Mouse (Mus musculus) cerebellum, adult 9-10 months (tissue): ENCODE data around the gene Efemp2.

ENCODE experiments used
- DNase-seq: peaks from one replicate; pipeline ENCODE4 v3.0.0; 2022

The Efemp2 gene

GRCm38 (mm10) chr19:5510031-5511026 lies 36.6 kb downstream of the Efemp2 start, which contains the start of gene Snx32:
Gene Snx32, minus strand, starts transcription at chr19:5510538.
- peak; percentile 100 for DNase-seq

- no peak for DNase-seq
Measured at GRCm38 (mm10) chr19:5511074-5511632, 37.4 kb downstream of the Efemp2 start.

- no peak for DNase-seq
Measured at GRCm38 (mm10) chr19:5512091-5513004, 38.6 kb downstream of the Efemp2 start.

GRCm38 (mm10) chr19:5513005-5513349 lies 39.2 kb downstream of the Efemp2 start:
- no peak for DNase-seq

GRCm38 (mm10) chr19:5515840-5516777 lies 42.4 kb downstream of the Efemp2 start:
- no peak for DNase-seq

DNA sequence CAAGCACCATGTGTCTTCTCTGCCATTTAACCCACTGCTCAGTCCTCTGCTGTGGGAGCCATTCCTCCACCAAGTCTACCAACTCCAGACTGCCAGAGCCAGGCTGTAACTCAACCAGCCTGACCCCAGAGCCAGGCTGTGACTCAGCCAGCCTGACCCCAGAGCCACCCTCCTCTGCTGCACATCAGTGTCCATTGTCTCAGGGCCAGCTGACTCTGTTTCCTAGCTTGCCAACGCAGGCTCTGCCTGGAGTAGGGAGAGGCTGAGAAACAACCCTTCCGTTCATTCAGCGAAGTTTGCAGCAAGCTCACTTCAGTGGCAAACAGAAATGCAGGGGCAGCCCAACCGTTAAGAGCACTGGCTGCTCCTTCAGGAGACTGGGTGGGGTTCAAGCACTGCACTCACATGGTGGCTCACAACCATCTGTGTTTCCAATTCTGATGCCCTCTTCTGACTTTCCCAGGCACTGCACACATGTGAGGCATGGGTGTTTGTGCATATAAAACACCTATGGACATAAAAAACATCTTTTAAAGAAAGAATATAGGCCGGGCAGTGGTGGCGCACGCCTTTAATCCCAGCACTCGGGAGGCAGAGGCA lies 43.3 kb downstream of the Efemp2 start:
- DNase-seq, result no peak

DNA sequence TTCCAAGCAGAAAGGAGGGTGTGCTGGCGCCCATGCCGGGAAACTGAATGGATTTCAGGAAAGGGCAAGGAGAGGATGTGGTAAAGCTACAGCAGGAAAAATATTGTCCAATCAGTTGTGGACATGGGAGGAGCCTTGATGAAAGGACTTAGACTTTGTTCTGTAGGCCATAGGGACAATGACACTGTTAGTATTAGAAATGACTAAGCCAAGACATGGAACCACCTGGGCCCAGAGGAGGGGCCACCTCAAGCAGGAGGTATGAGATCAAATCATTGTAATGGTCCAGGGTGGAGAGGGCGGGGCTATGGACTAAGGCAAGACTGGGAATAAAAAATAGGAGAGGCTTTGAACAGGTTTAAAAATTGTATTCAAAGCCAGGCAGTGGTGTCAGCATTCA lies 45.0 kb downstream of the Efemp2 start:
- DNase-seq, result no peak

GRCm38 (mm10) chr19:5525204-5525603 lies 51.5 kb downstream of the Efemp2 start:
- DNase-seq, result no peak

GRCm38 (mm10) chr19:5529325-5530137 lies 55.8 kb downstream of the Efemp2 start:
- DNase-seq, result peak; percentile 96

GRCm38 (mm10) chr19:5530138-5530524 lies 56.4 kb downstream of the Efemp2 start:
- DNase-seq, result no peak
